Mouse (Mus musculus) neural tube, postnatal 0 days (tissue): ENCODE measurements around the gene Gabra2. TPM values are rescaled to one million over a fixed set of nuclear protein-coding genes. Genes with fewer than 3 reads are reported as not detected.

Experiments used
- polyA plus RNA-seq: library from polyadenylated mRNA; unstranded; fragments of >200 nt; fragmentation: Nextera tagmentation; extraction: Ambion mirVana; gene quantifications from 2 replicates; pipeline ENCODE4 v1.2.1, GENCODE M21; 2015

Gene Gabra2
- 63.3 and 64.6 TPM in 2 replicates for polyA plus RNA-seq

GRCm38 (mm10) chr5:71095725-71096607 lies at the start of gene Gabra2:
Gene Gabra2, minus strand, starts transcription at chr5:71095849.

